Mouse (Mus musculus): ENCODE measurements around the gene D6Wsu163e. TPM values are rescaled to one million over a fixed set of nuclear protein-coding genes. Genes with fewer than 3 reads are reported as not detected.

The D6Wsu163e gene
- polyA plus RNA-seq, 1 experiment from 2014 or later, result 19.9 TPM

DNA sequence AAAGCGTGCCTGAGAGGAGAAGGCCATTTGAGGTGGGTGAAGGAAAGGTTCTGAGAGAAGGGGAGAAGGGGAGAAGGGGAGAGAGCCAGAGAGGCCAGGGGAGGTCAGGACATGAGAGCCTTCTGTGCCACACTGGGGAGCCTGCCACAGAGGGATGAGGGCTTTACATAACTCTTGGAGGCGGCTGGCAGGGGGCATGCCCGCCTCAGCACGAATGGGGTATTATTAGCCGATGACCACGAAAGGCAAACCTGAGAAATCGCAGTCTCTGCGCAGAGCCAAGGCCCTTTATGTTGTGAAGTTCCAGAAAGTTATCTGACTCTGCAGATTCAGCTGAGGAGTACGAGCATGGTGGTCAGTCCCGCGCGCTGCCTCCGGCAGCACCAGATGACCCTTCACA is 70.3 kb downstream of the D6Wsu163e start:
- Histone ChIP-seq H3K4me1 (0 out of 2 replicates have a peak, but pooled peaks cover 3% of the 10 kb centered on the region), H3K27ac (no peak overlapping the region), H3K9me3 (replicated peaks) (no peaks in the 10 kb centered on the region), H3K36me3 (no peaks in the 10 kb centered on the region), H3K9ac (no peak overlapping the region), H3K4me2 (no peak overlapping the region), H3K27me3 (replicated peaks) (0 out of 2 replicates have a peak, but pooled peaks cover 4% of the 10 kb centered on the region), H3K4me3 (no peak overlapping the region)
- no peak for ATAC-seq
- WGBS (ENCODE audit: insufficient replicate concordance), result 75% methylated on average over 13 of the region's 13 CpGs

DNA sequence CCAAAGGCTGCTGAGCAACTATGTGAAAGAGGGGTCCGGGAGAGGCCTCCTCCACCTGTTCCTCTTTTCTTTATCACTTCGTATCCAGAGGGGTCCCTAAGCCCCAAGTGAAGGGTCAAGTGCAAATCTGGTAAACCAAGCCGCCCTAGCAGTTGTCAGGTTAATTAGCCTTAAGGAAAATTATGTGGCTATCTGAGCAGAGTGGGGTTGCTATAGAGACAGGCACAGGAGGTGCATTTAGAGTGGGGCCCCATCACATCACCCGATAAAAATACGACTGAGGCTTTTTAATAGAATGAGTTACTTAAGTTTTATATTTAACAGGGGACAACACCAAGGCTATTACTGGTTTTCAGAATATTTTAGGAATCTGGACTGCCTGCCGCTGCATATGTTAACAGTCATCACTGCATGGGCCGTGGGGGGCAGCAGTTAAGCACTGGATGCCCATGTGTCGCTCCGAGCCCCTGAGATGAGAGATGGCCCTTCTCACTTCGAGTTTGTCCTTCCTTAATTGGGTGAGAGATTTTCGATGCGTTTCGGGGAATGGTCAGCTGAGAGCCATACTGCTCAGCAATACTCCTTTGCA is 72.3 kb downstream of the D6Wsu163e start:
- 59% methylated on average over 13 of the region's 13 CpGs for WGBS (ENCODE audit: insufficient replicate concordance)
- 0 out of 2 replicates have a peak, but pooled peaks cover 4% of the 10 kb centered on the region for H3K27me3 ChIP-seq (replicated peaks)
- H3K36me3 ChIP-seq, result no peaks in the 10 kb centered on the region
- H3K4me2 ChIP-seq, result no peak overlapping the region
- H3K27ac ChIP-seq, result no peak overlapping the region
- 0 out of 2 replicates have a peak, but pooled peaks cover 3% of the 10 kb centered on the region for H3K4me1 ChIP-seq
- no peaks in the 10 kb centered on the region for H3K9me3 ChIP-seq (replicated peaks)
- H3K9ac ChIP-seq, result no peak overlapping the region
- ATAC-seq, result no peak
- no peak overlapping the region for H3K4me3 ChIP-seq

DNA sequence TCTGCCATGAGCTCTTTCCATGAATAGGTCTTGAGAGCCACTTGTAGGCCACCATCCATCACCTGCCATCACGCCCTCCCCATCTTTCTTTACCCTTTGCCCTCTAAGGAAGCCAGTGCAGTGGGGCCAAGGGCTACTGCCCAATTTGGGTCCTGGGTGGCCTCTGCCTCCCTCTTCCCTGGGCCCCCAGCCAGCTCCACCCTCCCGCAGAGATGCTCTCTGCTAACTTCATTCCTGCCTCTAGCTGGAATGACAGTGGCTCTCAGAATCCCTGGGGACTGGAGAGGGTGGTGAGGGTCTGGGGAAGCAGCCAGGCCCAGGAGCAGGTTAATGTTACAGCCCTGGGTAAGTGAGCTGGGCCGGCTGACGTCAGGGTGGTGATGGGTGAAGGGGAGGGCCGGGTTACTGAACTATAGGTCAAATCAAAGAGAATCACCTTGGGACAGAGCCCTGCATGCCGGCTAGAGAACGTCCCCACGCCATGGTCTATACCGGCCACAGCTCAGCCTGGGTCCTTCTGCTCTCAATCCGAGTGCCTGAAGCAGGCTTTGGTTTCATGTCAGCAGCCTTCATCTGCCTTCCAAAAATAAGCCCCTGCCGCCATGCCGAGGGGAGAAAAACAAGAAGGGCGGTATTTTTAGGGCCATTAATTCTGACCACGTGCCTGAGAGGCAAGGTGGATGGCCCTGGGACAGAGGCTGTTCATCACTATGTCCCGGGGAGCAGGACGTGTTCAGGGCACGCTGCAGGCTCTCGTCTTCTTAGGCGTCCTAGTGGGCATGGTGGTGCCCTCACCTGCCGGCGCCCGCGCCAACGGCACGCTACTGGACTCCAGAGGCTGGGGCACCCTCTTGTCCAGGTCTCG is 75.4 kb downstream of the D6Wsu163e start, which contains the start of gene Fgf6:
Gene Fgf6, plus strand, starts transcription at position 681 of the 865 bp plus-strand sequence.
- Histone ChIP-seq H3K4me3 (no peak within 1 kb of the TSS), H3K27ac (no peak within 1 kb of the TSS), H3K27me3 (replicated peaks) (peaks cover 15% of the 10 kb centered on the region), H3K4me2 (no peak within 1 kb of the TSS), H3K36me3 (no peaks in the 10 kb centered on the region), H3K9ac (no peak within 1 kb of the TSS), H3K9me3 (replicated peaks) (no peaks in the 10 kb centered on the region), H3K4me1 (peaks cover 10% of the 10 kb centered on the region)
- WGBS (ENCODE audit: insufficient replicate concordance), result 75% methylated on average over 26 of the region's 26 CpGs
- ATAC-seq, result no peak

DNA sequence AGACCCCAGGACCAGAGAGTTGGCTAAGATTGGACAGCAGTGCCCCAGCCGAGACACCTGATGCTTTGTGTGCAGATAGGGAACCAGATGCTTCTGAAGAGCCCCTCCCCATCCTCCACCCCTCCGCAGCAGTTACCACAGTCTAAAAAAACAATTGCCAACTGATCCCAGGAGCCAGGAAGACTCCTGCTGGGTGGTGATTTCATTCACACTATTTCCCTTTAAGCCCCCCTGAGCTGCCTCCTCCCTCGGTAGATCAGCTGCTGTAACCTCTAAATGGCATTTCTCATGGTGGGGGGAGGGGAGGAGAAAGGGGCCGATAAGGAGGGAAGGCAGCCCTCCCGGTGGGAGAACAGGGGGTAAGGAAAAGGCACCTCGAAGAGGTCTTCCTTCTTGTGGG is 79.5 kb downstream of the D6Wsu163e start:
- Histone ChIP-seq H3K27me3 (replicated peaks) (peaks cover 40% of the 10 kb centered on the region), H3K27ac (no peak overlapping the region), H3K4me3 (no peak overlapping the region), H3K9me3 (replicated peaks) (no peaks in the 10 kb centered on the region), H3K4me2 (no peak overlapping the region), H3K36me3 (no peaks in the 10 kb centered on the region), H3K9ac (no peak overlapping the region), H3K4me1 (peaks cover 10% of the 10 kb centered on the region)
- WGBS (ENCODE audit: insufficient replicate concordance), result 2% methylated on average over 6 of the region's 6 CpGs
- ATAC-seq, result no peak

DNA sequence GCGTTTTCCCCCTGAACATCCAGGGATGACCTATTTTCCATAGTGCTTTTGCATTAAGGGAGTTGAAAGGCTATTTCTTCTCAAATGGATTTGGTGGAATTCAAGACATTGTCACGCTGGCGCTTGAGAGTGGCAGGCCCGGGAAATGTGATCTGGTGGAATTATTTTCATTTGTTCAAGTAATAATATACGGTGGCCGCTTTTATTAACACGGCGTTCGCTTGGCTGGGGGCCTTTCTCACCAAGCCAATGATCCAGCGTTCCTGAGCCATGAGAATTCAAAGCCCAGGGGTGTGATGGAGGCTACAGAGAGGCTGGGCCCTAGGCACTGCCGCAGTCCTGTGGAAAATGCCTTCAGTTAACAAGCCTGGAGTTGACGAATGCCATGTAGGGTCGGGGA is 80.7 kb downstream of the D6Wsu163e start:
- Histone ChIP-seq H3K4me2 (no peak overlapping the region), H3K36me3 (no peaks in the 10 kb centered on the region), H3K9me3 (replicated peaks) (no peaks in the 10 kb centered on the region), H3K27me3 (replicated peaks) (peaks cover 40% of the 10 kb centered on the region), H3K9ac (no peak overlapping the region), H3K27ac (no peak overlapping the region), H3K4me3 (no peak overlapping the region), H3K4me1 (peaks cover 10% of the 10 kb centered on the region)
- ATAC-seq, result no peak
- 37% methylated on average over 13 of the region's 13 CpGs for WGBS (ENCODE audit: insufficient replicate concordance)

DNA sequence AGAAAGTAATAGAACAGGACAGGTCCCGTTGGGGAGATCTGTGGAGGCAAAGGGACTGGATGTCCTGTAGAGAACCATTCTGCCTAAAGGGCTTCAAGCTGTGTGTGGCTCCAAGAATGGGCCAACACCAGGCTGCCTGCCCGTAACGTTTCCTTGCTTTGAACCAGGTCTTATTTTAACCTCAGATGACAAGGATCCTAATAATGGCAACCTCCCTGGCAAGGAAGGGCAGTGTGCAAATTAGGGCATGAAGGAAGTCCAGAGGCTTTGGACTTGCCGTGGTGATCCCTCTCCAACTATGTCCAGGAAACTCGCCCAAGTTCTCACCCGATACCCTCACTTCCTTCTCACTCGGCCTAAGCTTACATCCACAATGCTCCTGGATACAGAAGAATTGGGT is 85.1 kb downstream of the D6Wsu163e start:
- no peak overlapping the region for H3K9ac ChIP-seq
- H3K4me3 ChIP-seq, result no peak overlapping the region
- H3K9me3 ChIP-seq (replicated peaks), result no peaks in the 10 kb centered on the region
- peaks cover 28% of the 10 kb centered on the region for H3K27me3 ChIP-seq (replicated peaks)
- H3K4me2 ChIP-seq, result no peak overlapping the region
- ATAC-seq, result no peak
- H3K27ac ChIP-seq, result no peak overlapping the region
- WGBS (ENCODE audit: insufficient replicate concordance), result 50% methylated on average over 7 of the region's 7 CpGs
- H3K4me1 ChIP-seq, result peaks cover 2% of the 10 kb centered on the region
- H3K36me3 ChIP-seq, result no peaks in the 10 kb centered on the region

Other genes starting within 250 kb of the D6Wsu163e start
- gene Kcna6, start 199.3 kb upstream of the D6Wsu163e start, polyA plus RNA-seq (2016; fragmentation: Nextera tagmentation; extraction: Ambion mirVana), result 0.45 and 0.50 TPM in 2 replicates
- gene Ndufa9, start 90.8 kb upstream of the D6Wsu163e start, polyA plus RNA-seq (2016; fragmentation: Nextera tagmentation; extraction: Ambion mirVana), result 168 and 169 TPM in 2 replicates
- not detected in 2 replicates for gene Akap3, start 86.9 kb upstream of the D6Wsu163e start, polyA plus RNA-seq (2016; fragmentation: Nextera tagmentation; extraction: Ambion mirVana)
- not detected in 2 replicates for gene Dyrk4, start 18.1 kb upstream of the D6Wsu163e start, polyA plus RNA-seq (2016; fragmentation: Nextera tagmentation; extraction: Ambion mirVana)
- gene Rad51ap1, start 375 bp upstream of the D6Wsu163e start, polyA plus RNA-seq (2016; fragmentation: Nextera tagmentation; extraction: Ambion mirVana), result 63.3 and 67.5 TPM in 2 replicates
- gene Fgf6, start 75.6 kb downstream of the D6Wsu163e start, polyA plus RNA-seq (2016; fragmentation: Nextera tagmentation; extraction: Ambion mirVana), result not detected in 2 replicates
- gene Fgf23, start 132.9 kb downstream of the D6Wsu163e start, polyA plus RNA-seq (2016; fragmentation: Nextera tagmentation; extraction: Ambion mirVana), result not detected in 2 replicates
- 1.5 and 2.0 TPM in 2 replicates for gene Tigar, start 169.6 kb downstream of the D6Wsu163e start, polyA plus RNA-seq (2016; fragmentation: Nextera tagmentation; extraction: Ambion mirVana)
- 136 and 148 TPM in 2 replicates for gene Ccnd2, start 212.2 kb downstream of the D6Wsu163e start, polyA plus RNA-seq (2016; fragmentation: Nextera tagmentation; extraction: Ambion mirVana)